Mouse (Mus musculus): Measurements from ENCODE around the gene Haus2. TPM values are rescaled to one million over a fixed set of nuclear protein-coding genes. Genes with fewer than 3 reads are reported as not detected.

Gene Haus2
- polyA plus RNA-seq, 1 experiment: 4.4 TPM

GRCm38 (mm10) chr2:120616279-120617163 is 7.3 kb downstream of the Haus2 start:
- Histone ChIP-seq H3K36me3 (ENCODE audit: control insufficient read depth, insufficient read depth) (peaks cover 33% of the 10 kb centered on the region), H3ac (ENCODE audit: control insufficient read depth, insufficient read length) (no peak overlapping the region), H3K4me2 (ENCODE audit: low read depth) (no peak overlapping the region), H3K4me3 (no peak overlapping the region), H3K27me3 (ENCODE audit: control insufficient read depth, insufficient read depth, insufficient read length) (no peaks in the 10 kb centered on the region), H3K79me2 (ENCODE audit: control insufficient read depth, insufficient read depth) (no peaks in the 10 kb centered on the region)
- TF ChIP-seq POLR2AphosphoS2 (IDR thresholded peaks at IDR 0.05; ENCODE audit: insufficient read length, low read depth) (no peak), POLR2A (IDR thresholded peaks at IDR 0.05; ENCODE audit: insufficient read length, low read depth) (no peak), MYOG (IDR thresholded peaks at IDR 0.05; ENCODE audit: control insufficient read depth in 1 of 3, insufficient read depth in 1 of 3, insufficient read length in 2 of 3, low read depth in 2 of 3) (no peak), E2F4 (IDR thresholded peaks at IDR 0.05; ENCODE audit: insufficient read depth) (no peak), MAX (IDR thresholded peaks at IDR 0.05; ENCODE audit: low read depth) (no peak), REST (IDR thresholded peaks at IDR 0.05; ENCODE audit: insufficient read depth, insufficient read length) (no peak), TCF3 (IDR thresholded peaks at IDR 0.05; ENCODE audit: insufficient read length, low read depth) (no peak), SRF (IDR thresholded peaks at IDR 0.05; ENCODE audit: control insufficient read depth, insufficient read length, low read depth) (no peak), TCF12 (IDR thresholded peaks at IDR 0.05; ENCODE audit: insufficient read depth, poor library complexity, severe bottlenecking) (no peak), USF1 (IDR thresholded peaks at IDR 0.05; ENCODE audit: low read depth) (no peak), MYOD1 (IDR thresholded peaks at IDR 0.05; ENCODE audit: control insufficient read depth in 1 of 3, insufficient read length in 2 of 3, low read depth in 2 of 3) (no peak)

- no peak overlapping the region for H3ac ChIP-seq (ENCODE audit: control insufficient read depth, insufficient read length)
- H3K79me2 ChIP-seq (ENCODE audit: control insufficient read depth, insufficient read depth): no peaks in the 10 kb centered on the region
- H3K27me3 ChIP-seq (ENCODE audit: control insufficient read depth, insufficient read depth, insufficient read length): no peaks in the 10 kb centered on the region
- H3K4me2 ChIP-seq (ENCODE audit: low read depth): no peak overlapping the region
- no peak overlapping the region for H3K4me3 ChIP-seq
- TF ChIP-seq TCF12 (IDR thresholded peaks at IDR 0.05; ENCODE audit: insufficient read depth, poor library complexity, severe bottlenecking): no peak
- TF ChIP-seq SRF (IDR thresholded peaks at IDR 0.05; ENCODE audit: control insufficient read depth, insufficient read length, low read depth): no peak
- no peak for TF ChIP-seq POLR2AphosphoS2 (IDR thresholded peaks at IDR 0.05; ENCODE audit: insufficient read length, low read depth)
- no peak for TF ChIP-seq MYOG (IDR thresholded peaks at IDR 0.05; ENCODE audit: control insufficient read depth in 1 of 3, insufficient read depth in 1 of 3, insufficient read length in 2 of 3, low read depth in 2 of 3)
- no peak for TF ChIP-seq E2F4 (IDR thresholded peaks at IDR 0.05; ENCODE audit: insufficient read depth)
- TF ChIP-seq MYOD1 (IDR thresholded peaks at IDR 0.05; ENCODE audit: control insufficient read depth in 1 of 3, insufficient read length in 2 of 3, low read depth in 2 of 3): no peak
- TF ChIP-seq REST (IDR thresholded peaks at IDR 0.05; ENCODE audit: insufficient read depth, insufficient read length): no peak
- TF ChIP-seq POLR2A (IDR thresholded peaks at IDR 0.05; ENCODE audit: insufficient read length, low read depth): no peak
- TF ChIP-seq MAX (IDR thresholded peaks at IDR 0.05; ENCODE audit: low read depth): no peak
- no peak for TF ChIP-seq TCF3 (IDR thresholded peaks at IDR 0.05; ENCODE audit: insufficient read length, low read depth)
- TF ChIP-seq CEBPB (IDR thresholded peaks at IDR 0.05; ENCODE audit: insufficient read depth, poor library complexity, severe bottlenecking): no peak
- no peak for TF ChIP-seq USF1 (IDR thresholded peaks at IDR 0.05; ENCODE audit: low read depth)
- peaks cover 18% of the 10 kb centered on the region for H3K36me3 ChIP-seq (ENCODE audit: control insufficient read depth, insufficient read depth)
Measured at GRCm38 (mm10) chr2:120619538-120619937, 10.4 kb downstream of the Haus2 start.

GRCm38 (mm10) chr2:120622920-120623319 is 13.7 kb downstream of the Haus2 start:
- Histone ChIP-seq H3K36me3 (ENCODE audit: control insufficient read depth, insufficient read depth) (peaks cover 16% of the 10 kb centered on the region), H3K27me3 (ENCODE audit: control insufficient read depth, insufficient read depth, insufficient read length) (no peaks in the 10 kb centered on the region), H3ac (ENCODE audit: control insufficient read depth, insufficient read length) (no peak overlapping the region), H3K79me2 (ENCODE audit: control insufficient read depth, insufficient read depth) (no peaks in the 10 kb centered on the region), H3K4me3 (no peak overlapping the region), H3K4me2 (ENCODE audit: low read depth) (no peak overlapping the region)
- TF ChIP-seq TCF12 (IDR thresholded peaks at IDR 0.05; ENCODE audit: insufficient read depth, poor library complexity, severe bottlenecking) (no peak), TCF3 (IDR thresholded peaks at IDR 0.05; ENCODE audit: insufficient read length, low read depth) (no peak), CEBPB (IDR thresholded peaks at IDR 0.05; ENCODE audit: insufficient read depth, poor library complexity, severe bottlenecking) (no peak), MYOG (IDR thresholded peaks at IDR 0.05; ENCODE audit: control insufficient read depth in 1 of 3, insufficient read depth in 1 of 3, insufficient read length in 2 of 3, low read depth in 2 of 3) (no peak), MAX (IDR thresholded peaks at IDR 0.05; ENCODE audit: low read depth) (no peak), MYOD1 (IDR thresholded peaks at IDR 0.05; ENCODE audit: control insufficient read depth in 1 of 3, insufficient read length in 2 of 3, low read depth in 2 of 3) (no peak), SRF (IDR thresholded peaks at IDR 0.05; ENCODE audit: control insufficient read depth, insufficient read length, low read depth) (no peak)

GRCm38 (mm10) chr2:120628076-120628865 is 19.1 kb downstream of the Haus2 start:
- TF ChIP-seq POLR2A (IDR thresholded peaks at IDR 0.05; ENCODE audit: insufficient read length, low read depth) (no peak), TCF3 (IDR thresholded peaks at IDR 0.05; ENCODE audit: insufficient read length, low read depth) (no peak), SRF (IDR thresholded peaks at IDR 0.05; ENCODE audit: control insufficient read depth, insufficient read length, low read depth) (no peak), REST (IDR thresholded peaks at IDR 0.05; ENCODE audit: insufficient read depth, insufficient read length) (no peak), TCF12 (IDR thresholded peaks at IDR 0.05; ENCODE audit: insufficient read depth, poor library complexity, severe bottlenecking) (no peak), POLR2AphosphoS2 (IDR thresholded peaks at IDR 0.05; ENCODE audit: insufficient read length, low read depth) (no peak)
- Histone ChIP-seq H3ac (ENCODE audit: control insufficient read depth, insufficient read length) (peak overlapping the region; percentile 17), H3K27me3 (ENCODE audit: control insufficient read depth, insufficient read depth, insufficient read length) (no peaks in the 10 kb centered on the region), H3K4me3 (peak overlapping the region; percentile 39), H3K4me2 (ENCODE audit: low read depth) (peak overlapping the region; percentile 79), H3K79me2 (ENCODE audit: control insufficient read depth, insufficient read depth) (peaks cover 8% of the 10 kb centered on the region), H3K36me3 (ENCODE audit: control insufficient read depth, insufficient read depth) (peaks cover 5% of the 10 kb centered on the region)
